Mouse (Mus musculus) 3T3-L1 (cell line): ENCODE results near the gene Ttn.

Source experiments
- DNase-seq: peaks from one replicate; pipeline ENCODE4 v3.0.0-alpha.2; 2015; ENCODE audit warnings: low read depth, low spot score

Ttn gene

DNA sequence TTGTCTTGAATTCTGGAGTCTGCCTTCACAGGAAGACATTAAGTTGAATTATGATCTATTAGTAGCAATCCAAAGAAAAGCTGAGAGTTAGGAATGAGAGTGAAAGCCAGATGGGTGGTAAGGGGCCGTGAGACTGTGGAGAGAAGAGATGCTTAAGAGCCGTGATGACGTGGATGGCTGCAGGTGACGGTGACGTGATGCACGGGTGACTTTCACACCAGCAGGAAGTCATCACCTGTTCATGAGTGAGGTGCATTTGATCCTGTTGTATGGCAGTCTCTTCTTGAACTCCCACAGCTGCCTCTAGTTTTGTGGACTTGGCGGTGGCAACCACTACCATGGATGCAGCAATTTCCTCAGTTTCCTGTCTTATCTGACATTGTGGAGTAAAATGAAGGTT lies 16.8 kb downstream of the Ttn start:
- DNase-seq = no peak

DNA sequence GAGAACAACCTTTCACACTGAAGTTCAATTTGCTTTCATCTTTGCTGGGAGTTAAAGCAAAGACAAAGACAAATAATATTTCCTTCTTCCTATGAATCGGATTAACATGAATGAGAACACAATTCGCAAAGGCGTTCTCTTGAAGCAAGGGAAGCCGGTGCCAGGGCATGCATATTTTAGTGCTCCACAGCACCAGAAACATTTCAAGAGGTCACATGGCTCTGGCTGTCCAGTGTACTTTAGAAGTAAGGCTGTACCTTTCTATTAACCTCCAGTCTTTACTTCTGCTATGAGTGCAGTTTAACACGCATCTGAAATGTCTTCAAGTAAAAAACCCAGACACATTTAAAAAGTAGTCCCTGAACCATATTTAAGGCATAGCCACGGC lies 20.3 kb downstream of the Ttn start:
- DNase-seq = no peak

- DNase-seq = no peak
Observed at GRCm38 (mm10) chr2:76961420-76962044, 20.8 kb downstream of the Ttn start.

DNA sequence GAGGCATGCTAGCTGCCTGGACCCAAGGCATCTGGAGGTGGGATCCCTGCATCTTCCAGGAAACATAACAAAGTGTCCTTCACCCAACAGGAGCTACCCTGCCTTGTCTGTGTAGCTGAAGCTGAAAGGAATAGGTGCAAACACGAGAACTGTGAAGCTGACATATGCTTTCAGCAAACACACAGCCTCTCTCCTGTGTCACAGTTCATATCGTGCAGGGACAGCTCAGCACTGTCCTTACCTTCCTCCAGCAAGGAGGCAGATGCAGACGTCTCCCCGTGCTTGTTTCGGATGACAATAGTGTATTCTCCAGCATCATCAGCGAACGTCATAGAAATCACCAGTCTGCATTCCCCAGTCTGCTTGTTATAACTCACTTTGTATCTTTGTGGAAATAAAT lies 32.6 kb downstream of the Ttn start:
- DNase-seq = no peak

- no peak for DNase-seq
Observed at GRCm38 (mm10) chr2:76938515-76938914, 43.8 kb downstream of the Ttn start.

- peak; percentile 82 for DNase-seq
Observed at GRCm38 (mm10) chr2:76929718-76930117, 52.6 kb downstream of the Ttn start.

GRCm38 (mm10) chr2:76928816-76929215 lies 53.5 kb downstream of the Ttn start:
- DNase-seq = no peak

DNA sequence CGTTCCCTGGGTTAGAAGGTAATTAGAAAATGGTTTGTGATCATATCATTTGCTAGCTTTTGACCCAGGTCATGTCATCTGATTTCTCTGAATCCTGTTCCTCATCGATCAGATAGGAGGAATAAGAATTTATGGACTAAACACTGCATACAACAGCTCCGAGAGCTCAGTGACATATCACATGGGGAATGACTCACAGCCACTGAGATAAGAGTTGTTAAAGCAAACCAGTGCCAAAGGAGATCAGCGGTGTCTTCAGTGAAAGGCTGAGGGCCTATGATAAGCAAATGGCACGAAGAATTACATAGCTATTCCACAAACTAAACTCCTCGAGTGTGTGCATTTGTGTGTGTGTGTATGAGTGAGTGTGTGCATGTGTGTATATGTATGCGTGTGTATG lies 54.0 kb downstream of the Ttn start:
- DNase-seq = no peak

DNA sequence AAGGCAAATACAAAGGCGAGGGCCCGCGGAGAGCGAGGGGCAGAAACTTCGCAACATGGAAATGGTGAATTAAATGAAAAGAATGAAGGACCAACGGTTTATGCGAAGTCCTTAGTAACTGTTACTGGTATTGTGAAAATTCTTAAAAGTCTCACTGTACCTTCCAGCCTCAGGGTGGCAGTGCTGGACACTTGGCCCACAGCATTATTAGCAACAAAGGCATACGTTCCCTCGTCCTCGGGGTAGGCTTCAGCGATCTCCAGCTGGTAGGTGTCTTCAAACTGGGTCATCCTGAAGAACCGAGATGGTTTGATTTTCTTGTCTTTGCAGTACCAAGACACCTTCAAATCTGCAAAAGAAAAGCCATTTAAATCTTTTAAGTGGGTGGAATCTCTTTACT lies 55.4 kb downstream of the Ttn start:
- no peak for DNase-seq

- no peak for DNase-seq
Observed at GRCm38 (mm10) chr2:76914959-76915358, 67.4 kb downstream of the Ttn start.

DNA sequence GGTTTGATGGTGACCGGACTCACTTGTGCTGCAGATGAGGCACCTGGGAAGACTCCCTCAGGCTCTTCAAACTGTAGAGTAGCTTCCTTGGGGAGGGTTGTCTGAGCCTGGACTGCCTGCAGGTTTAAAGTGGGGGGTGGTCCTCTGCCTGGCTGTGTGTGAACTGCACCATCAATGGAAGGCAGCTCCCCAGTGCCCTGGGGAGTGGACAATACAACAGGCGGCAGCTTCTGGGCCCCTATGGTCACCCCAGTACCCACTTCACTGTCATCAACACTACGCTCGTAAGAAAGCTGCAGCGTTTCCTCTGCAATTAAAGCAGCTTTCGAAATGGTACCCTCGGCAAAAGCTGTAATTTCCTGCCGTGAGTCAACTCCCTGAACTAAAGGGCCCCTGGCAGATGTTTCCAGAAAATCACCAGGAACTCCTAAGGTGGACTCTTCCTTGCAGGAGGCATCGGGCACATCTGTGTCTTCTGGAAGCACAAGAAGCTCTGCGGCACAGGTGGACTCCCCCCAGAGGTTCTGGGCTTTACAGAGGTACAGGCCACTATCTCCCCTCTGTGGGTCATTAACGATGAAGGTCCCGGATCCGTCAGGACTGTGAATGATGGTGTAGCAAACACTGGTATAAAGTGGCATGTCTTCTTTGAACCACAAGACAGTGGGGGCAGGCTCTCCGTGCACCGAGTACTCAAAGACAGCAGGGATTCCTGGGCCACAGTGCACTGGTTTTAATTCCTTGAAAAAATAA lies 73.5 kb downstream of the Ttn start:
- no peak for DNase-seq

- no peak for DNase-seq
Observed at GRCm38 (mm10) chr2:76903351-76903750, 79.0 kb downstream of the Ttn start.

DNA sequence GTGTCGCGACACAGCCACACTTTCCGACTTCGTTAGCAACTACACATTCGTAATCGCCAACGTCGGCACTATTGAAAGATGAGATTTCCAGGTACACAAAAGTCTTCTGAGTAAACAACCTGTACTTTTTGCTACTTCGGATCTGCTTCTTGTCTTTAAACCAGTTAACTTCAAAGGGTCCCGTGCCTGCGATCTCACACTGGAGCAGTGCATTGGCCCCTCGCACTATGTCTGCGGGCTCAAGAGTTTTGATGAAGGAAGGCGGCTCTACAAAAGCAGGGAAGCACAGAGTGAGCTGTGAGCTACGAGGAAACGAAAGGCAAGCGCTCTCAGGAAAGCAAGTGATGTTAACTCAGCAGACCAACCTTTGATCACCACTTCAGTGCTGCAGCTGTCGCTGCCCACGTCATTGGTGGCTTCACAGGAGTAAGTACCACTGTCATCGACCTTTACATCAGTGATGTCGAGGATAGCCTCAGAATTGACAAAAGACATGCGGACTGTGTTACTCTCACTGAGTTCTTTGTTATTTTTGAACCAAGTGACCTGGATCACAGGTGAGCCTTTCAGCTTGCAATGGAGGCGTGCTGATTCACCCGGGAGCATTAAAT lies 80.8 kb downstream of the Ttn start:
- DNase-seq = no peak

- DNase-seq = no peak
Observed at GRCm38 (mm10) chr2:76899886-76900285, 82.5 kb downstream of the Ttn start.

- no peak for DNase-seq
Observed at GRCm38 (mm10) chr2:76896990-76897389, 85.4 kb downstream of the Ttn start.

GRCm38 (mm10) chr2:76895327-76895726 lies 87.0 kb downstream of the Ttn start:
- DNase-seq = no peak

DNA sequence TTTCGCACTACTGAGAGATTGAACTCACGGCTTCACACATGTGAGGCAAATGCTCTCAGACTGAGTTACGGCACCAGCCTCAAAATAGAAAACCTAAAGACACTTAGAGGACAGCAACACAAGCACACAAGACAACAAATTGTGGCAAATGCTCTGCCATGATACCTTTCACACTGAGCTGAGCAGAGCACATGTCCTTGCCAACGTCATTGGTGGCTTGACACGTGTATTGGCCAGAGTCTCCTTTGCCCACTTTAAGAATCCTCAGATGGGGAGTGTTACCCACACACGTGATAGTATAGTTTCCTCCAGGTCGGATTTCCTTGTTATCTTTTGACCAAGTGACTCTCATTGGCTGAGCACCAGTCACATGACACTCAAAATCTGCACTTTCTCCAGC lies 93.6 kb downstream of the Ttn start:
- no peak for DNase-seq

DNA sequence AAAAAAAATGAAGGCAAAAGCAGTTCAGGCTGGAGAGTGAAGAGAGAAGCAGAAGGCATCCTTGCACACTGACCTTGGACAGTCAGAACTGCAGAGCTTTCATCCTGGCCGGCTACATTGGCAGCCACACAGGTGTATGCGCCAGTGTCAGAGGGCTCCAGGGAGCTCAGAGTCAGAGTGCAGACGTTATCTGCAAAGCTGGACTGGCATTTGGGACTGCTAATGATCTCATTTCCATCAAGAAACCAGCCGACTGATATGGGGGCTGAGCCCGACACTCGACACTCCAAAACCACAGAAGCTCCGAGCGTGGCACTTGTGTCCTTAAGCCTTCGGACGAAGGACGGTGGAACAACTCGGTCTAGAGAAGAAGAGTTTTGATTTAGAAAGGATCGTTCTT lies 96.5 kb downstream of the Ttn start:
- DNase-seq = no peak

DNA sequence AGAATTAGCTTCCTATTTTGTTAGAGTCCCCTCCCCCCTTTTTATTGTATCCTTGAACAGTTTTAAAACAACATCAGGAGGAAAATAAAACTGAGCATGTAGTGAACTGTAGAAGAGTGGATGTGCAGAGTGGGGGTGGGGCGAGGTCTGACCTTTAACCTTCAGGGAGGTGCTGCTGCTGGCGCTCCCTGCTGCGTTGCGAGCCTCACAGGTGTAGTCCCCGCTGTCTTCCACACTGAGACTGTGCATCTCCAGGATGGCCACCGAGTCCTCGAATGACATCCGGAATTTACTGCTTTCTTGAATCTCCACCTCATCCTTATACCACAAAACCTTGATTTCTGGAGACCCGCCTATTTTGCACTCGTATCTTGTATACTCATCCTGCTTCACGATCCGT lies 100.9 kb downstream of the Ttn start:
- DNase-seq = no peak

GRCm38 (mm10) chr2:76875587-76875986 lies 106.8 kb downstream of the Ttn start:
- no peak for DNase-seq

DNA sequence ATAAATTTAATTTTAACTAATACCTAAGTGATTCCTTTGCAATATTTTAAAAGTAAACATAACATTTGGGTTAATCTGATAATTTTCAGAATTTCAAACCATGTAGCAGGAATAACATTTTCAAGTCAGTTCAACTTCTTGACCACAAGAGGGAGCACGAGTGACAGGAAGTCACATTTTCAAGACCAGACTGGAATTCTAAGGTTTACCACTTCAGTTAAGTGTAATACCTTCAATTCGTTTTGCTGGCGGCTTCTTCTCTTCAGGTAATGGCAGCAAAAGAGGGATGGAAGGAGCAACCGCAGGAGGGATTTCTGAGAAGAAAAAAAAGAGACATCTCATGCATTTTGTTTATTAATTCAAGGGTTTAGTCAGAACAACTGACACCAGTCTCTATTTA lies 115.4 kb downstream of the Ttn start:
- peak; percentile 77 for DNase-seq

DNA sequence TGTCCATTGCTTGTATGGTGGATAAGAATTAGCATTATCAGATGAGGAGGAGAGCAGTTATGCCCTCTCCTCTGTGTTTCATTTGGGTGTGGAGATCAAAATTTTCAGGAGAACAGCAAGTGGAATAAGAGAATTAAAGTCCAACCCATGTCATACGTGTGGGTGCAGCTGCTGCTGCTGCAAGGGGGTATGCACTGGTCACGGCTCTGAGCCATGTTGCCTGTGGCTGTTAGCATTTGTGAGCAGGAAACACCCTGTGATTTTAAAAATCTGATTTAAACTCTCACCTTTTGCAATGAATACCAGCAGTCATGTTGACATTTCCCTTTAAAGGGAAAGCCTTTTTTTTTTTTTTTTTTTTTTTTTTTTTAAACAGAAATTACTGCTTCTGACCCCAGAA lies 116.8 kb downstream of the Ttn start:
- DNase-seq = no peak

DNA sequence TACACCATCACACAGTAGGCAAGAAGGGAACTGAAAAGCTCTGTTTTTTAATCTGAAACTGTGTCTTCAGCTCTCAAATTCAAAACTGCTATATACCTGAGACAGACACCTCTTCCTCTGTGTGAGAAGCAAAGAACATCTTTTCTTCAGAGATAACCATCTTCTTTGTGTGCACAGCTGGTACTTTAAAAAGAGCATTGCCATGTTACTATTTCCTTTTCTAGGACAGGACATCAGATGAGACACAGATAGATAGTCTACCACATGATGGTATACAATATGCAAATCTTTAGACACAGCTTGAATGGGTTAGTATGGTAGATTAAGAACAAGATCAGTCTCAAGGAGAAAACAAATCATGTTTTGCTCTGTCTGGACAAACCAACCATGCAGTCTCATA lies 121.0 kb downstream of the Ttn start:
- DNase-seq = no peak
